Mouse (Mus musculus): ENCODE data around the gene Smim12. TPM values are rescaled to one million over a fixed set of nuclear protein-coding genes. Genes with fewer than 3 reads are reported as not detected.

The Smim12 gene
- polyA plus RNA-seq (2012; rRNA removed) = 19.0 and 19.7 TPM in 2 replicates

DNA sequence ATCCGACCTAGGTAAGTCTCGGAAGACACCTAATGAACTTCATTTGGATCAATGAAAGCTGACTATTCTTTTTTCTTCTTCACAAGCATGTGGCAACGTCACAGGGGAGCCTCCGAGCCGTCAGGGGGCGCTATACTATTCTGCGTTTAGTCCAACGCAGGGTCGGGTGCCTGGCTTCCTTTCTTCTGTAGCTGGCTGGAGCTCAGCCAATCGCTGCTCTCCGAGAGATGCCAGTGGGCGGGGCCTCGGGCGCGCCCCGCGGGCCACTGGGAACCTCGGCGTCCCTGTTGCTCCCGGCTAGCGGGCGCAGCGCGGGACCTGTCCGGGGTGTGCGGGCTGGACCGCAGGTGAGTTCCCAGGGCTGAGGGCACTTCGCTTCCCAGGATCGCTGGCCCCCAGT, at the start of gene Smim12:
TSS of gene Smim12 (plus strand) at position 233 of the 400 bp plus-strand sequence.
- peak; percentile 88 for DNase-seq (ENCODE audit: low read depth, low spot score)
- WGBS = under 1% methylated on average over 29 of the region's 29 CpGs

DNA sequence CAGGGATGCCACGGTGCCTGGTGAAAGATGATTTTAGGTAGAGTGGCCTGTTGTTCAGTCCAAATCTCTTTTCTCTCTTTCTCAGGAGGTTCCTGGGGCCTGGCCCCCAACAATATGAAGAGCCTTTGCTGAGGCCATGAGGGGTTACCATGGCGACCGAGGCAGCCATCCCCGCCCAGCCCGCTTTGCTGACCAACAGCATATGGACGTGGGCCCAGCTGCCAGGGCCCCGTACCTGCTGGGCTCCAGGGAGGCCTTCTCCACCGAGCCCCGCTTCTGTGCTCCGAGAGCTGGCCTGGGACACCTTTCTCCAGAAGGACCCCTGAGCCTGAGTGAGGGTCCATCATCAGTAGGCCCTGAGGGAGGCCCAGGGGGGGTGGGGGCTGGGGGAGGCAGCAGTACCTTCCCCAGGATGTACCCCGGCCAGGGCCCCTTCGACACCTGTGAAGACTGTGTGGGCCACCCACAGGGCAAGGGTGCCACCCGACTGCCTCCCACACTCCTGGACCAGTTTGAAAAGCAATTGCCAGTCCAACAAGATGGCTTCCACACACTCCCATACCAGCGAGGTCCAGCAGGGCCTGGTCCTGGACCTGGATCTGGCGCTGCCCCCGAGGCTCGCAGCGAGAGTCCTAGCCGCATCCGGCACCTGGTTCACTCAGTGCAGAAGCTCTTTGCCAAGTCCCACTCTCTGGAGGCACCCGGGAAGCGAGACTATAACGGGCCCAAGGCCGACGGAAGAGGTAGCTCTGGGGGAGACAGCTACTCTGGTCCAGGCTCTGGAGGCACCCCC, 48.9 kb upstream of the Smim12 start:
- DNase-seq (ENCODE audit: low read depth, low spot score) = no peak
- 84% methylated on average over 25 of the region's 25 CpGs for WGBS

DNA sequence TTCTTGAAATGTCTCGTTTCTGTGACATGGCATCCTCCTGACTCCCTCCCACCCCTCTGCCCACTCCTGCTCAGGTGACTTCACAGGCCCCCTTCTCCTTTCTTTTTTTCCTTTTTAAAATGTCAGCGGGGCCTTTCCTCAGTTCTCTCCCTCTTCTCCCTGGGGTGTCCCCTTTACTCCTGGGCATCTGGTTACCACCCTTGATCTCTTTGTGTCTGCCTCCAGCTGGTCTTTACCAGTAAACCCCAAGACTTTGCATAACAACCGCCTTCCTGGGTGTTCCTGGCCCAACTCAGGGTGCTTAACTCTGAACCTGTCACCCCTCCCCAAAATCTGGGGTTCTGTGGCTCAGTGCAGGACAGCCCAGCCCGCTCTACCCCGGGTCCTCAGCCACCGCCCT, 45.0 kb upstream of the Smim12 start:
- WGBS = 35% methylated on average over 6 of the region's 6 CpGs
- no peak for DNase-seq (ENCODE audit: low read depth, low spot score)

DNA sequence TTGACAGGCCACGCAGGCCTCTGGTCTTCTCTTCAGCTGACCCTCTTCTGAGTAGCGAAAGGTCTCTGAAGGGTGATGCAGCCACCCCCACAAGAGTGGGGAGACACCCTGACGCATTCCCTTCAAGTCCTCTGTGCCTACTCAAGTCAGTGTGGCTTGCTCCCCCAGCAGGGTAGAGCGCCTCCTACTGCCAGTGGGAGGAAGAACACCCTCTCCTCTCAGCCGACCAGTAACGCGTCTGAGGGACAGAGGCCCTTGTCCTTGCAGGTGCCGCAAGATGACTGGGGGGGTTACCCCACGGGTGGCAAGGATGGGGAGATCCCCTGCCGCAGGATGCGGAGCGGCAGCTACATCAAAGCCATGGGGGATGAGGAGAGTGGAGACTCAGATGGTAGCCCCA, 44.2 kb upstream of the Smim12 start:
- DNase-seq (ENCODE audit: low read depth, low spot score) = no peak
- 74% methylated on average over 12 of the region's 12 CpGs for WGBS

DNA sequence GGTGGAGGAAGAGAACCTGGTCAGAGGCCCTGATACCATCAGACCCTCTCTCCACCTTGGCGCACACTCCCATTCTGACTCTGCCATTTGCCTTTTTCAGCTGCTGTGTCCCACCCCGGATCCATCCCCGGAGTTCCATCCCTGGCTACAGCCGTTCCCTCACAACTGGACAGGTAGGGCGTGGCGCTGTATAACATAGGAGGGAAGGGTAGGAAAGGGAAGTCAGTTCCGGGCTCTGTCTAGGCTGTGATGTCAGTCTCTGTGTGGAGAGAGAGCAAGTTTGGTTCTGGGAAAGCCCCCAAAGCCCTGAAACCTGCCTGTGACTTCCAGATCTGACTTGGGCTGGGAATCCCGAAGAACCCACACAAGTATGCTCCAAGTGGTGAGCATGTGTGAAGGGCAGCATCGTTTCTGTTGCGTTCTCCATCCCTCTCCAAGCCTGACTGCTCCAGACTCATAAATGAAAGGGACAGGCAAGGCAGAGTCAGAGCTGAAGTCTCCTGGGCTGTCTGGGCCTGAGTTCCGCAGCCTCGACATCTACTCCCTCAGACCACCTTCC, 43.3 kb upstream of the Smim12 start:
- 67% methylated on average over 12 of the region's 12 CpGs for WGBS
- no peak for DNase-seq (ENCODE audit: low read depth, low spot score)

DNA sequence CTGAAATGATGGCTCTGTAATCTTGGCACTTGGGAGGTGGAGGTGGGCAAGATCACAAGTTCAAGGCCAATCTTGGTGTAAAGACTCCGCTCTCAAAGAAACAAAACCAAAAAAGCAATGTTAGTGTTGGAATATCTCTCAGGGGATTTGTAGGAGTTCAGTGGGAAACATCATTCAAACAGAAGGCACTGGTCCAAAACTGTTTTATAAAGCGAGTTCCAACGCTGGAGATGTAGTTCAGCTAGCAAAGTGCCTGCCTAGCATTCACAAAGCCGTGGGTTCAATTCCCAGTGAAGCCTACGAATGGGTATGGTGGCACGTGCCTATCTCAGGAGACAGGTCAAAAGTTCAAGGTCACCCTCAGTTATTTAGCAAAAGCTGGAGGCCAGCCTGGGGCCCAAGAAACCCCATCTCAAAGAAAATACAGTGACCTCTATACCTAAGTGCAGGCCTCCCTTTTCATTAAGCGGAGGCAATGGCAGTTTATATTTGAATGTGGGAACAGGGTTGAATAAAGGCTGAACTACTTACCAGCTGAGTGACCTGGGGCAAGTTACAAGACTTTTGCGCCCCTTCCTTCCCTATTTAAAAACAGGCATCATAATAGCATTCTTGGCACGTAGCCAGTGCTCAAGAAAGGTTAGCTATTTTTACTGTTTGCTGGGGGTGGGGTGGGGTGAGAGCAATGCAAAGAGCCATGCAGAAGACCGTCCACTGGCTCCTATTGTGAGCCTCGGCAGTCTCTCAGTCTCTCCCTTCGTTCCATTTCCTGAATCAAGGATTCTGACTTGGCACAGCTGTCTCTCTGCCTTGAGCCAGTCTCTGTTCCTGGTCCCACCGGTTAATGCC, 42.6 kb upstream of the Smim12 start:
- WGBS = 50% methylated on average over 13 of the region's 13 CpGs
- no peak for DNase-seq (ENCODE audit: low read depth, low spot score)

DNA sequence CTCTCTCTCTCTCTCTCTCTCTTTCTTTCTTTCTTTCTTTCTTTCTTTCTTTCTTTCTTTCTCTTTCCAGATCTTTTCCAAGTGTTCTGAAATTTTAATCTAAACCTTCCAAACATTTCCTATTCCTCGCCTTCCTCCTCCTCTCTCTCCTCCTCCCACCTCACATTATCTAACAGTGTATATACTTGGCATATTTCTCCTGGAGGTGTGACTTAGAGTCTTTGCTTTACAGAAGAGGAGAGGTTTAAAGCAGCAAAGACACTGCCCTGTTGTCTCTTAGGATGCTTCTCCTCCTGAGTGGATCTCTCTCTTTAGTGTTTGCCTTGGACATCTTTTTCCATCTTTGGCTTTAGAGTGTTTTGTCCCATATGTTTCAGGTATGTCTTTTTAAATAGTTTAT, 40.5 kb upstream of the Smim12 start:
- WGBS = 67% methylated on average over 1 of the region's 1 CpGs
- DNase-seq (ENCODE audit: low read depth, low spot score) = no peak

DNA sequence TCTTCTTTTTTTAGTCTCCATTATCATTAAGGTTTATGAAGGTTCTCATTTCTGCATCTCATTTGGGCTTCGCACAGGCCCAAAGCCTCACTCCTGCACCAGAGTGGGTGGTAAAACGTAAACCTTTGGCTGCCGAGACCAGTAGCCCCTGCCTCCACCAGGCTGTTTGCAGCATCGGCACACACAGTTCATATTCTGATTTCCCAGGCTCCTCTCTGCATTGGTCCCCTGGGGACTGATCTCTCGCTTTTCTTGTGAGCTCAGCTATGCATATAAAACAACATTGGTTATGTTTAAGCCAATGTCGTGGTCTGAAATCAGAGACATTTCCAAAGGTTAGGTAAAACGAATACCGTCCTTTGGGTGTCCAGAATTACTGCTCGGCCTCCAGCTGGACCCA, 32.3 kb upstream of the Smim12 start:
- WGBS = 75% methylated on average over 9 of the region's 9 CpGs
- no peak for DNase-seq (ENCODE audit: low read depth, low spot score)

DNA sequence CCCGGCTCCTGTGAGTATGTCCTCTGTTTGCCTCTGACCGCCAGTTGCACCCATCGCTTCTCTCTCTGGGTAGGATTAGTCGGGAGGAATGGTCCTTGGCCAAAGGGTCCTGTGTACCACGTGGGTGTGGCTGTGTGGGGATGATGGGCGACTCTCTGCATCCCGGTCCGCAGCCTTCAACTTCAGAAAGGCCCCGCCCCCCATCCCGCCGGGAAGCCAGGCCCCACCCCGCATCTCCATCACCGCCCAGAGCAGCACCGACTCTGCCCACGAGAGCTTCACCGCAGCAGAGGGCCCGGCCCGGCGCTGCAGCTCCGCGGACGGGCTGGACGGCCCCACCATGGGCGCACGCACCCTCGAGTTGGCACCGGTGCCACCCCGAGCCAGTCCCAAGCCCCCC, 29.1 kb upstream of the Smim12 start:
- WGBS = 24% methylated on average over 28 of the region's 28 CpGs
- DNase-seq (ENCODE audit: low read depth, low spot score) = no peak

DNA sequence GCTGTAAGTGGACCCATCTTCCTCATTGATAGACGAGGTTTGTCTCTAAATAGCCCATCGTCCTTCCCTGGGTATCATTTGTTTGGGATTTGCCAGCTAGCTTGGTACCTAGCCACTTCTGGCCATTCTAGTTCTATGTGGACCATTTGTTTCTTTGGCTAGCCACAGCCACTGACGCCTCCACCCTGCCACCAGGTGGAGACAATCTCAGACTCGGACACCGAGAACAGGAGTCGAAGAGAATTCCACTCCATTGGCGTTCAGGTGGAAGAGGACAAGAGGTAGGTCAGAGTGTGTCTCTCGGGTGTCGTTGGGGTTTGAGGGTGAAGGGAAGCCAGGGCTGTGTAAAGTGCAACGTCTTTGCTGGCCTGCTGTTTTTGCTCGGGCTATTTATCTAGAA, 28.5 kb upstream of the Smim12 start:
- no peak for DNase-seq (ENCODE audit: low read depth, low spot score)
- WGBS = 50% methylated on average over 11 of the region's 11 CpGs

DNA sequence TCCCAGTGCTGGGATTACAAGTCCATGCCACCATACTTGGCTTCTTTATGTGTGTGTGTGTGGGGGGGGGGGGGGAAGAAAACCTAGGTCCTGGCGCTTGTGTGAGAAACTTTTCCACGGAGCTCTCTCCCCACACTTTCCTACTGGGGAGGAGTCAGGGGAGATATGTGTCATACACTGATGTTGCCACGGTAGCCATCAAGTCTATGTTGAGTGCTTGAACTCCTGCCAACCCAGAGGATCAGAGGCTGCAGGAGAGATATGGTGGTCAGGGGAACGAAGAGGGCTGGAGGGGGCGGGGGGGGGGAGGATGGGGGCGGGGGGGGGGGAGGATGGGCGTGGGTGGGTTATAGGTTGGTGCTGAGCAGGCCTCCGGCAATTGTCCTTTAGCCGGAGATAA, 27.8 kb upstream of the Smim12 start:
- 54% methylated on average over 6 of the region's 9 CpGs for WGBS
- DNase-seq (ENCODE audit: low read depth, low spot score) = no peak

DNA sequence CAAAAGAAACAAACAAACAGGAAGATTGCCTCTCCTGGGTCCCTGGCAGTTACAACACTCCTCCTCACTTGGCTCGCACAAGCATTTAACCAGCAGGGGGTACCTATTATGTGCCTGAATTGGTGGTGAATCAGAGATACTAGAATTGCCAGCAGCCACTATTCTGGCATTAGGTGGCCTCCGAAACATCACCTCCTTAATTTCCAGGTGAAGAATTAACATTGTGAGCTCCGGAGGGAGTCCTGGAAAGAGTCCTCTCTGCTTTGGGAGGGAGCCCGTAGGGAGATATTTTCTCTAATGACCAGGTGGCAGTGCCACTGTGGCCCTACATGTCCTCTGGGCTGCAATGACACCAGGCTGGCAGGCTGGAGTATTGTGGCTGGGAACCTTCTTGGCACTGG, 27.3 kb upstream of the Smim12 start:
- DNase-seq (ENCODE audit: low read depth, low spot score) = no peak
- WGBS = 79% methylated on average over 4 of the region's 4 CpGs

DNA sequence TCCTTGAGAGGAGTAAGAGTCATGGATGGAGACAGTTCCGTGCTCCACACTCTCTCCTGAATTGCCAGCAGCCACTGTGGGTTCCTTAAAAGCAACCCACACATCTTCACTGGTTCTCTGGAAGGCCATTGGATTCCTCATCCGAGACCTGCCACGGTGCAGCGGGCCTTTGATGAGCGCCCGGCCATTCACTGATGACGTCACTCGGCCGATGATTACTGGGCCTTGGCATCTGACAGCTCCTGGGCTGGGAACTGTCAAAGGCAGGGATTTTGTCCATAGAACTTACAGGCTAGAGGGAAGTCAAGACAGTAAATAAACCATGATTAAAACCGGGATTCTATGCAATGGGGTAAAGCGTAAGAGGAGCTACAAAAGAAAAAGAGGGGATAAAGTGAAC, 26.5 kb upstream of the Smim12 start:
- DNase-seq (ENCODE audit: low read depth, low spot score) = no peak
- WGBS = 53% methylated on average over 11 of the region's 11 CpGs

DNA sequence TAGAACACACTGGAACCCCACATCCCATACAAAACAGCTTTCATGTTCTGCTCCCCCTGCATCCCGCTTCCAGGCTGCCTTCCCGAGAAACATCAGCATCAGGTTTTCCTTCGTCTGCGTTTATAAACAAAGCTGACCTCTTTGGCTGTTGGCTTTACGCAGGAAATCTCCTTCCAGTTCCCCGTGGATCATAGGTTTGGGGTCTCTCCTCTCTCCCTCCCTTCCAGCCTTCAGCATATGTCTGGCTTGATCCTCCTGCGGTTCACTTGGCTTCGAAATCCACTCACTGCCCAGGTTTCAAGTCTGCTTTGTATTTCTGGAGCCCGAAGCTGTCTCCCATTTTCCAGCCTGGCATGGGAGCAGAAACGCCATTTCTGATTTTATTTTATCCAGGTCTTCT, 20.3 kb upstream of the Smim12 start:
- WGBS = 43% methylated on average over 10 of the region's 10 CpGs
- DNase-seq (ENCODE audit: low read depth, low spot score) = no peak

DNA sequence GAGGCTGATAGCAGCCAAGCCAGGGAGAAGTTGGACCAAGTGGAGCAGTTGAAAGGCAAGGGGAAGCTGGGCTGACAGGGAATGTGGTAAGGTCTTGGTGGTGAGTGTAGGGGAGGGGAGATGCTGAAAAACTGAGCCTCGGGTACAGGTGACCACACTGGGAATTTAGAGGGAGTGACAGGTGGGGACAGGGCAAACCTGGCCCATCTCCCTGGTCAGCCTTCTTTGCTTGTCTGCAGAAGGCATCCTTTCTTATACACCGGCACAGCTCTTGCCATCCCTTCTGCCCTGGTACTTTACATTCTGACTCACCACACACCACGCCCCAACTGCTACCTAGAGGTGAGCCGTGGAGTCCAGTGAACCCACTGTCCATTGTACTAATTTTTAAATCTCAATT, 19.8 kb upstream of the Smim12 start:
- DNase-seq (ENCODE audit: low read depth, low spot score) = no peak
- WGBS = 36% methylated on average over 4 of the region's 4 CpGs

DNA sequence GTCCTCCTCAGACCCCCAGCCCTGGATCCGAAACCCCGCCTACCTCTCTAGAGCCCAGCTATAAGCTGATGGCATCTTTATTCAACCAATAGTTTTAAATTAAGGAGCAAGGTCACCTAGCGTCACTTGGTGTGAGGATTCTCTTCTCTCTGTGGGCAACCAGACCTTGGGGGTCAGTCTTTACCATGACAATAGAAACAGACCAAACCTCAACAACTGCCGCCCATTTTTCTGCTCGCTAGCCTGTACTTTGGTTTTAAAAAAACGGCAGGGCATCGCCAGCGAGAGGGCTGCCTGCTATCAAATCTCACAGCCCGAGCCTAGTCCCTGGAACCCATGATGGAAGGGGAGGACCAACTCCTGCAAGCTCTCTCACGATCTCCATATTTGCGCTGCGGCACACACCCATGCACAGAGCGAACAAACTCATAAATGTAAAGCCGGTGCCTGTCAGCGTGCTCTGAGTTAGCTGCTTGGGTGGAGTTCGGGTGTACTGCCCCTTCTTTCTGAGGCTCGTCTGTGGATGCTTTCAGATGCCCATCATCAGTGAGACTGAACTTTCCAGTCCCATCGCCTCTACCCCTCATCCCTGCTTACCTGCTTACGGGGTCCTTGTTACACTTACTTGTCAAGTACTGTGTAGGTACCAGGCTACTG, 19.0 kb upstream of the Smim12 start:
- 20% methylated on average over 19 of the region's 19 CpGs for WGBS
- no peak for DNase-seq (ENCODE audit: low read depth, low spot score)

DNA sequence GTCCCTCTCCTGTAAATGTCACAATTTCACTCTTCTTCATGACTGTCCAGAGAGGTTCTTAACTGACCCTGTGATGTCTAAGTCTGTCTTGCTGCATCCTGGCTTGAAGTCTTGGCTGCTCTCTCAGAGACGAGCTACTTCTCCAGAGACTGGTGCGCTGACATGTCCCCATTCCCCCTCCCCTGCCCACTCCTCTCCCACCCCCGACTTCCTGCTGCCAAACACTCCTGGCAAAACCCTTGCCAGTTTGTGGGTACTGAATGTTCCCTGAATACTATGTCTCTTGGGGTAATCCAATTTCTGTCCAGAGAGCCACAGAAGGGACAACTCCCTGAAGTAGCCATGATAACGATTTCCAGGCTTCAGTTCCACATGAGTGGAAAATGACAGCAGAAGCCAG, 17.5 kb upstream of the Smim12 start:
- WGBS = 64% methylated on average over 4 of the region's 4 CpGs
- DNase-seq (ENCODE audit: low read depth, low spot score) = no peak

DNA sequence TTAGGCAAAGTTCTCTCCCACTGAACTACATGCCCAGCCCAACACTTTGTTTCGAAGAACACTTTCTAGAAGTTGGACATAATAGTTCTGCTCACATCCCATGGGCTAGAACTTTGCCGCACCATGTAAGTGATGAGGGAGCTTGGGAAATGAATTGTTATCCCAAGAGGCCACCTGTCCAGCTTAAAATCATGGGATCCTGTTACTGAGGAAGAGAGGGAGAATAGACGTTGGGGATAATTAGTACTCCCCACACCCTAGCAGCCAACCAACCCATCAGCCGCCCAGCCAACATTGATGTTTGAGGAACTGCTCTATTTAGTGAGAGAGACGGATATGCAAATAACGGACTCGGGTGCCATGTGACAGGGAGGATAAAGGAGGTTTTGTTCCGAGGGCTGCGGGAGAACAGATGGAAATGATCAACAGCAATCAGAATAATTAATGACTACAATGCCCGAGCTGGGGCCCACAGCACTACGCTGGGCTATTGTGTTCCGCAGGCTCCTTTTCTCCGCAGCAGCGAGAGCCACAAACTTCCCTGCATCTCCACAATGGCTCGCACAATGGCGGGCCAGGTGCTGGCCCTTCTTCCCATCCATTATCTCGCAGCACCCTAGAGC, 16.4 kb upstream of the Smim12 start:
- DNase-seq (ENCODE audit: low read depth, low spot score) = no peak
- 35% methylated on average over 17 of the region's 17 CpGs for WGBS

DNA sequence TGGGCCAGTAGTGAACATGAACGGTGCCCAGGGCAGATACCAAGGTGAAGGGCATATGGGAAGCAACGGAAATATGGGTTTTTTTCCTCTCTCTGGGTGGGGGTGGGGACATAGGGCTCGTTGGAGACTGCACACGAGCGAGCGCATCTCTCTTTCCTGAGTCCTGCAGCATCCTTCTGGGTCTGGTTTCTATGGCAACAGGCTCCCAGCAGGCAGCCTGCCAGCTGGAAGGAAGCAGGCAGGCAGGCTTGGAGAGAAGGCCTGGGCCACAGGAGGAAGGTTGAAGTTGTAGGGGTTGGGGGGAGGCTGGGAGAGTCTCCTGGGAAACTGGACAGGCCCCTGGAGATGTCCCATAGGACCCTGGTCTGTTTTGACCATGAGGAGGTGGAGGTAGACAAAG, 11.6 kb upstream of the Smim12 start:
- 43% methylated on average over 6 of the region's 6 CpGs for WGBS
- DNase-seq (ENCODE audit: low read depth, low spot score) = no peak

DNA sequence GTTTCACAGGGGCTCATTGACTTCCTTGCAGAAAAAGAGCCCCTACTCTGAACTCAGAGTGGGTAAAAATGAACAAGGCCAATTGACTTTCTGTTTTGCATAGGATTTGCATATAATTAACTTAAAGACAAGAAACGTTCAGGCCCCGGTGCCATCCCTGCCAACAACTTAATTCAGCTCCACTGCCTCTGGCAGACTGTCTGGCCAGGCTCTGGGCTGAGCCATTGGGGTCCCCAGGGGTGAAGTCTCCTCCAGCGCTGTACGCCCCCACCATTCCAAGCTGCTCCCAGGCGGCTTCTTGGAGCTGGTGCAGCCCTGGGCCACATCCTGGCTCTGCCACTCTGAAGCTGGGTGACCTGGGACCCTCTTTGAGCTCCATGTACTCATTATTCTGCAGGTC, 11.0 kb upstream of the Smim12 start:
- no peak for DNase-seq (ENCODE audit: low read depth, low spot score)
- 63% methylated on average over 5 of the region's 5 CpGs for WGBS

Data from large intestine, adult 2 months (tissue).